Mouse (Mus musculus) gastrocnemius, adult 2 months (tissue): Measurements from ENCODE around the gene Smoc1. TPM values are rescaled to one million over a fixed set of nuclear protein-coding genes. Genes with fewer than 3 reads are reported as not detected.

Experiments
- DNase-seq: peaks from one replicate; pipeline ENCODE4 v3.0.0; 2022
- H3K27ac ChIP-seq: fragments of 200-600 bp; 2 replicates; pipeline ENCODE4 v1.8.1; 2022; ENCODE audit warnings: mild to moderate bottlenecking
- H3K4me3 ChIP-seq: fragments of 200-600 bp; 2 replicates; pipeline ENCODE4 v1.8.1; 2022; ENCODE audit warnings: mild to moderate bottlenecking, moderate library complexity
- CTCF ChIP-seq: fragments of 200-600 bp; IDR thresholded peaks from 2 replicates; pipeline ENCODE4 v1.8.1; 2022; ENCODE audit warnings: antibody characterized with exemption, mild to moderate bottlenecking, moderate library complexity
- intact Hi-C: fragments of 180-260 bp; cut with DNase I; formaldehyde crosslinking; loops from one replicate; pipeline ENCODE4 v1.15.1; 2025
- total RNA-seq, 2 experiments: library from RNA; stranded (reverse); gene quantifications; 2 replicates each; pipeline ENCODE4 v1.2.3; 2021

Smoc1 gene
- total RNA-seq, 2 experiments from 2014 or later, result 0.61 to 0.98 TPM

- H3K4me3 ChIP-seq, result no peak overlapping the region
- no peak overlapping the region for H3K27ac ChIP-seq
- no peak for DNase-seq
- TF ChIP-seq CTCF, result no peak
- intact Hi-C loops, result no loop called here
Measured at GRCm38 (mm10) chr12:81175252-81175651, 148.6 kb downstream of the Smoc1 start.

GRCm38 (mm10) chr12:81182073-81182472, 155.5 kb downstream of the Smoc1 start:
- peak; percentile 82 for TF ChIP-seq CTCF
- intact Hi-C loops, result loop anchor here (1.0 kb wide), 1 partner anchor 200 kb away; no protein-coding TSS in a partner anchor
- Histone ChIP-seq H3K4me3 (no peak overlapping the region), H3K27ac (no peak overlapping the region)
- DNase-seq, result peak; percentile 44

DNA sequence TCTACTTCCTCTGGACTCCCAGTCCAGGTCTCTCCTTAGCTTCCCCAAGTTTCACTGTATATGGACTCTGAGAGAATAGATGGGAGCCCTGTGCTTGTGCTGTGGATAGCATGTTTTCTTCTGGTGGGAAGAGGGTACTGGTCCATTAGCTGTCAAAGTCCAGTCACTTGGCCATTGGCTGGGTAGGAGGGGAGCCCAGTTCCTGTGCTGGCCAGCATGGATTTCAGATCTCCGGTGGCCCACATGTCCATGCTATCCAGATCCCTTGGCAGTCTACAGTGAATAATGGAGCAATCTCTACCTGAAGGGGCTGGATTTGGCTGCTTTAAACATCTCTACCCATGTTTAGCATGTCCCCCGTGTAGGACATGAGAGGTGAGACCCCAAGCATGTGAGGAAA, 158.4 kb downstream of the Smoc1 start:
- Histone ChIP-seq H3K27ac (no peak overlapping the region), H3K4me3 (no peak overlapping the region)
- intact Hi-C loops, result no loop called here
- TF ChIP-seq CTCF, result no peak
- no peak for DNase-seq

- TF ChIP-seq CTCF, result no peak
- intact Hi-C loops, result no loop called here
Measured at GRCm38 (mm10) chr12:81186081-81186480, 159.5 kb downstream of the Smoc1 start.

GRCm38 (mm10) chr12:81186668-81187067, 160.1 kb downstream of the Smoc1 start:
- intact Hi-C loops, result no loop called here
- DNase-seq, result no peak
- no peak for TF ChIP-seq CTCF
- Histone ChIP-seq H3K27ac (no peak overlapping the region), H3K4me3 (no peak overlapping the region)

More at GRCm38 (mm10) chr12:81186081-81186480, 159.5 kb downstream of the Smoc1 start:
- DNase-seq, result no peak
- no peak overlapping the region for H3K27ac ChIP-seq
- H3K4me3 ChIP-seq, result no peak overlapping the region

GRCm38 (mm10) chr12:81188423-81188822, 161.8 kb downstream of the Smoc1 start:
- intact Hi-C loops, result no loop called here
- no peak overlapping the region for H3K27ac ChIP-seq
- DNase-seq, result no peak
- no peak for TF ChIP-seq CTCF
- no peak overlapping the region for H3K4me3 ChIP-seq

DNA sequence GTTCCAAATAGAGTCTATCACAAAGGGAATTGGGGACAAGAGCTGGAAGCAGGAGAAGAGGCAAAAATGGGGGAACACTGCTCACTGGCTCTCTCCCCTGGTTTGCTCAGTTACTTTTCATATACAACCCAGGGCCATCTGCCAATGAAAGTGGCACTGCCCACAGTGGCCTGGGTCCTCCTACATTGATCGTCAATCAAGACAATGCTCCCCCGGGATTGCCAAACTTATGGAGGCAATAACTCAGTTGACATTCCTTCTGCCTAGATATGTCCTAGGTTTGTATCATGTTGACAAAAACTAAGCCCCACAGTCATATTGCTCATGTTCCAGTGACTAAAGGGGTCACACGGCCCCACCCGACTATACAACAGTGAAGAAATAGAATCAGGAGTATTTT, 162.4 kb downstream of the Smoc1 start:
- H3K4me3 ChIP-seq, result no peak overlapping the region
- no peak for TF ChIP-seq CTCF
- intact Hi-C loops, result no loop called here
- DNase-seq, result no peak
- no peak overlapping the region for H3K27ac ChIP-seq

DNA sequence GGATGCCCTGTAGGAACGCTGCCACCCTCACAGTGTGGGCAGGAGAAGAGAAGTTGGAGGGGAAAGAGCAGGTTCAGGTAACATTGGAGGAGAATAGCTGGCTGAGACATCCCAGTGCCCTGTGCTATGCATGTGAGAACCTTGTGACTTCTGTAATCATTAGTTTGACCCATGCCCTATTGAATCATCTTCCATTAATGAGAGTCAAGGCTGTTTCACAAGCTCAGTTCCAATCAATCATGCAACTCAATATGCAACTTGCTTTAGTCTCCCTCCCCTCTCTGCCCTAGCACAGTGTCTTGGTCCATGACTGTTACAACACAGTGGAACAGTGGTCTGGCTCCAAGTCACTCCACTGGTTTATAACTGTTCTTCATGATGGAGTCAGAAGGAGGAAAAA, 163.0 kb downstream of the Smoc1 start:
- Histone ChIP-seq H3K27ac (no peak overlapping the region), H3K4me3 (no peak overlapping the region)
- DNase-seq, result no peak
- no peak for TF ChIP-seq CTCF
- intact Hi-C loops, result no loop called here

GRCm38 (mm10) chr12:81193968-81194367, 167.4 kb downstream of the Smoc1 start:
- TF ChIP-seq CTCF, result no peak
- Histone ChIP-seq H3K27ac (no peak overlapping the region), H3K4me3 (no peak overlapping the region)
- intact Hi-C loops, result no loop called here
- no peak for DNase-seq

- no peak overlapping the region for H3K4me3 ChIP-seq
- intact Hi-C loops, result no loop called here
- TF ChIP-seq CTCF, result no peak
- no peak overlapping the region for H3K27ac ChIP-seq
- DNase-seq, result no peak
Measured at GRCm38 (mm10) chr12:81197468-81198075, 171.0 kb downstream of the Smoc1 start.

GRCm38 (mm10) chr12:81199280-81199955, 172.8 kb downstream of the Smoc1 start:
- no peak overlapping the region for H3K4me3 ChIP-seq
- DNase-seq, result peak; percentile 81
- TF ChIP-seq CTCF, result peak; percentile 86
- no peak overlapping the region for H3K27ac ChIP-seq
- intact Hi-C loops, result loop anchor here (1.0 kb wide), 1 partner anchor 203 kb away; no protein-coding TSS in a partner anchor

GRCm38 (mm10) chr12:81203226-81203625, 176.6 kb downstream of the Smoc1 start:
- TF ChIP-seq CTCF, result no peak
- intact Hi-C loops, result loop anchor here (5.0 kb wide), 1 partner anchor 129 kb away; the partner anchor contains the start of gene Slc8a3

More at GRCm38 (mm10) chr12:81203226-81203625, 176.6 kb downstream of the Smoc1 start:
- DNase-seq, result no peak
- no peak overlapping the region for H3K27ac ChIP-seq
- H3K4me3 ChIP-seq, result no peak overlapping the region
